In the genomic region with DNA sequence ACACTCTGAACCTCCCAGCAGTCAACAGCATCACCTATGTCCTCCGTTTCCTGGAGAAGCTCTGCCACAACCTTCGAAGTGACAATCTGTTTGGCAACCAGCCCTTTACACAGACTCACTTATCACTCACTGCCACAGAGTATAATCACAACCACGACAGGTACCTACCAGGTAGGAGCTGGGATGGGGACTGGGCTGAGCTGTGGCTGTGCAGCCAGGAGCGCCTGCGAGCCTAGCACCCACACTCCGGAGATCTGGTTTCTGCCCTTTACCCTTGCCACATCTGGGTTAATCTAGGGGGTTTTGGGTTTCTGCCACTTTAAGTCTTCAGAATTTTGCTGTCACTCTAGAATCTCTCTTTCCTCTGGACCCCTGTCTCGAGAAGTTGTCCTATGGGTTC, we compare ENCODE assay signal across 23 mouse cellular contexts. TPM values are rescaled to one million over a fixed set of nuclear protein-coding genes. Genes with fewer than 3 reads are reported as not detected.
DNase-seq lines count a peak whose midpoint lies in the region; ATAC-seq and TF ChIP-seq lines count a peak whose summit lies in the region.
"Had no signal": no experiment of that assay in that cellular context is flagged by ENCODE, and none has a peak within 500 bp of the region (broad histone marks: within the 10 kb centered on the region; RNA-seq: fewer than 3 reads in every experiment).

No protein-coding gene starts in this region.

- peaks cover 8% of the 10 kb centered on the region; the same call in 1 of the 2 replicates for H3K36me3 ChIP-seq in lung, postnatal 0 days (ENCODE audit: insufficient read depth, low read length)
- H3K36me3 ChIP-seq in intestine, embryonic 15.5 days = peaks cover 16% of the 10 kb centered on the region; the same call in 1 of the 2 replicates
- H3K36me3 ChIP-seq in stomach, embryonic 16.5 days (ENCODE audit: control insufficient read depth, insufficient read depth, low read length) = 0 out of 2 replicates have a peak, but pooled peaks cover 3% of the 10 kb centered on the region

- ATAC-seq in lung, postnatal 0 days = 0 out of 2 replicates have a peak, but pooled peaks have one; percentile 14
- peak; percentile 74; the same call in 1 of the 2 replicates for ATAC-seq in intestine, embryonic 15.5 days
- peak; percentile 66 for ATAC-seq in stomach, embryonic 16.5 days (ENCODE audit: insufficient read depth, low FRiP score)
- ATAC-seq: forebrain, embryonic 16.5 days had no signal

- no peak for DNase-seq in gastrocnemius, adult 2 months
- no peak for DNase-seq in gastrocnemius, adult 8-10 months (ENCODE audit: low spot score in 2 of 2)
- DNase-seq in lung, postnatal 0 days (ENCODE audit: low spot score) = no peak
- no peak for DNase-seq in lung, postnatal 10 days
- no peak for DNase-seq in heart, adult 18-20 months
- no peak for DNase-seq in layer of hippocampus, adult 8-10 months (ENCODE audit: low spot score in 2 of 2)
- DNase-seq: cerebellum, adult 2 months; heart, postnatal 36 days; thymus, adult 2 months had no signal

- H3K27ac ChIP-seq in gastrocnemius, adult 2 months = peak overlapping the region; percentile 4; the same call in 1 of the 2 replicates
- peak overlapping the region; percentile 70 for H3K27ac ChIP-seq in lung, postnatal 0 days (ENCODE audit: low read length)
- peak overlapping the region; percentile 76 for H3K27ac ChIP-seq in intestine, embryonic 15.5 days
- peak overlapping the region; percentile 97 for H3K27ac ChIP-seq in stomach, embryonic 16.5 days (ENCODE audit: low read length)
- H3K27ac ChIP-seq: heart, embryonic 13.5 days; hindbrain, embryonic 15.5 days; layer of hippocampus, adult 2 months; limb, embryonic 15.5 days; liver, embryonic 15.5 days; midbrain, embryonic 12.5 days; neural tube, embryonic 13.5 days had no signal

- 84% methylated on average over 7 of the region's 7 CpGs for whole genome bisulfite sequencing in lung, postnatal 0 days
- 78% methylated on average over 7 of the region's 7 CpGs for WGBS in intestine, embryonic 15.5 days
- WGBS in stomach, embryonic 16.5 days = 70% methylated on average over 7 of the region's 7 CpGs

- no peaks in the 10 kb centered on the region; the same call in 1 of the 2 replicates for H3K4me1 ChIP-seq in lung, postnatal 0 days (ENCODE audit: insufficient read depth, low read depth, low read length)
- H3K4me1 ChIP-seq in intestine, embryonic 15.5 days (replicated peaks) = no peaks in the 10 kb centered on the region; the same call in 1 of the 2 replicates
- no peaks in the 10 kb centered on the region; the same call in 1 of the 2 replicates for H3K4me1 ChIP-seq in stomach, embryonic 16.5 days (ENCODE audit: control insufficient read depth, insufficient read depth, low read length)
- H3K4me1 ChIP-seq: heart, embryonic 13.5 days; hindbrain, embryonic 15.5 days; limb, embryonic 15.5 days; liver, embryonic 15.5 days; midbrain, embryonic 12.5 days; neural tube, embryonic 13.5 days had no signal

- no peak overlapping the region for H3K4me3 ChIP-seq in gastrocnemius, adult 2 months
- H3K4me3 ChIP-seq in lung, postnatal 0 days (ENCODE audit: low read depth, low read length) = no peak overlapping the region
- peak overlapping the region; percentile 0; the same call in 1 of the 2 replicates for H3K4me3 ChIP-seq in intestine, embryonic 15.5 days (replicated peaks)
- H3K4me3 ChIP-seq in stomach, embryonic 16.5 days (replicated peaks; ENCODE audit: low read length) = peak overlapping the region; percentile 34
- H3K4me3 ChIP-seq: heart, embryonic 13.5 days; hindbrain, embryonic 15.5 days; layer of hippocampus, adult 2 months; limb, embryonic 15.5 days; liver, embryonic 15.5 days; midbrain, embryonic 12.5 days; neural tube, embryonic 13.5 days had no signal

- no peak for TF ChIP-seq CTCF in gastrocnemius, adult 2 months (IDR thresholded peaks at IDR 0.05)
- no peak for TF ChIP-seq CTCF in lung, postnatal 0 days (IDR thresholded peaks at IDR 0.05)

- no peak overlapping the region for H3K9ac ChIP-seq in lung, postnatal 0 days (replicated peaks; ENCODE audit: low read depth)
- H3K9ac ChIP-seq in intestine, embryonic 15.5 days = no peak overlapping the region
- H3K9ac ChIP-seq in stomach, embryonic 16.5 days (ENCODE audit: low read length) = peak overlapping the region; percentile 65
- H3K9ac ChIP-seq: heart, embryonic 13.5 days; hindbrain, embryonic 15.5 days; limb, embryonic 15.5 days; liver, embryonic 15.5 days; midbrain, embryonic 12.5 days; neural tube, embryonic 13.5 days had no signal

- H3K9me3 ChIP-seq in lung, postnatal 0 days (ENCODE audit: low read length) = no peaks in the 10 kb centered on the region
- H3K9me3 ChIP-seq in intestine, embryonic 15.5 days = no peaks in the 10 kb centered on the region
- H3K9me3 ChIP-seq in stomach, embryonic 16.5 days (replicated peaks; ENCODE audit: control insufficient read depth, low read length) = no peaks in the 10 kb centered on the region
- H3K9me3 ChIP-seq: heart, embryonic 13.5 days; hindbrain, embryonic 15.5 days; limb, embryonic 15.5 days; liver, embryonic 15.5 days; midbrain, embryonic 12.5 days; neural tube, embryonic 13.5 days had no signal

- TF ChIP-seq EP300 in lung, postnatal 0 days (IDR thresholded peaks at IDR 0.05) = no peak

- intact Hi-C loops in gastrocnemius, adult 2 months (cut with DNase I) = no loop called here

- no peak overlapping the region for H3K4me2 ChIP-seq in lung, postnatal 0 days (replicated peaks; ENCODE audit: low read depth, low read length)
- peak overlapping the region; percentile 32 for H3K4me2 ChIP-seq in intestine, embryonic 15.5 days (replicated peaks)
- H3K4me2 ChIP-seq in stomach, embryonic 16.5 days (ENCODE audit: low read depth, low read length) = peak overlapping the region; percentile 41; the same call in 1 of the 2 replicates
- H3K4me2 ChIP-seq: heart, embryonic 13.5 days; hindbrain, embryonic 15.5 days; limb, embryonic 15.5 days; liver, embryonic 15.5 days; midbrain, embryonic 12.5 days; neural tube, embryonic 13.5 days had no signal

- H3K27me3 ChIP-seq in lung, postnatal 0 days (replicated peaks; ENCODE audit: insufficient read depth, low read length) = no peaks in the 10 kb centered on the region
- H3K27me3 ChIP-seq in intestine, embryonic 15.5 days (replicated peaks) = no peaks in the 10 kb centered on the region
- no peaks in the 10 kb centered on the region for H3K27me3 ChIP-seq in stomach, embryonic 16.5 days (ENCODE audit: control insufficient read depth, insufficient read depth, low read length)
- H3K27me3 ChIP-seq: CH12.LX; heart, embryonic 13.5 days; hindbrain, embryonic 15.5 days; limb, embryonic 15.5 days; liver, embryonic 15.5 days; midbrain, embryonic 12.5 days; neural tube, embryonic 13.5 days had no signal

RNA-seq across cellular contexts. Expression of gene Slfnl1, which starts 15.1 kb away (rescaled TPM):
- total RNA-seq in gastrocnemius, adult 2 months (2021) = under 1 TPM in 1 of 2 experiments, not detected in 1; 0.42 TPM
- under 1 TPM in 2 of 4 experiments, not detected in 2; 0.24 to 0.27 TPM for total RNA-seq in gastrocnemius, adult 8-10 months (2022)
- 0.10 TPM in 1 of 2 replicates, not detected in the other for polyA plus RNA-seq in lung, postnatal 0 days (2015; fragmentation: Nextera tagmentation; extraction: Ambion mirVana)
- polyA plus RNA-seq in intestine, embryonic 15.5 days (2015; fragmentation: Nextera tagmentation; extraction: Ambion mirVana) = not detected in 2 replicates
- polyA plus RNA-seq in stomach, embryonic 16.5 days (2015; fragmentation: Nextera tagmentation; extraction: Ambion mirVana) = not detected in 2 replicates
- not detected for total RNA-seq in heart, adult 18-20 months (2021)
- under 1 TPM in 3 of 4 experiments, not detected in 1; 0.43 to 0.70 (median 0.68) TPM for total RNA-seq in layer of hippocampus, adult 8-10 months (2022)
- total RNA-seq: granulocyte monocyte progenitor cell, adult 5-6 weeks; heart, postnatal 36 days; left cerebral cortex, postnatal 36 days had no signal
- polyA plus RNA-seq: embryonic facial prominence, embryonic 11.5 days; forebrain, embryonic 16.5 days; limb, embryonic 15.5 days; liver, embryonic 15.5 days; neural tube, embryonic 13.5 days had no signal

RNA-seq across cellular contexts. Expression of gene Ctps, which starts 53.2 kb away (rescaled TPM):
- 10 to 100 TPM; 13.1 to 14.4 TPM for total RNA-seq in gastrocnemius, adult 2 months (2021)
- 10 to 100 TPM; 13.2 to 14.6 (median 13.9) TPM for total RNA-seq in gastrocnemius, adult 8-10 months (2022)
- polyA plus RNA-seq in lung, postnatal 0 days (2015; fragmentation: Nextera tagmentation; extraction: Ambion mirVana) = 38.5 and 65.1 TPM in 2 replicates
- polyA plus RNA-seq in intestine, embryonic 15.5 days (2015; fragmentation: Nextera tagmentation; extraction: Ambion mirVana) = 68.1 and 72.6 TPM in 2 replicates
- polyA plus RNA-seq in stomach, embryonic 16.5 days (2015; fragmentation: Nextera tagmentation; extraction: Ambion mirVana) = 63.2 and 63.8 TPM in 2 replicates
- 10 to 100 TPM; 25.9 to 28.0 TPM for total RNA-seq in heart, adult 18-20 months (2021)
- total RNA-seq in layer of hippocampus, adult 8-10 months (2022) = 10 to 100 TPM; 33.3 to 35.5 (median 35.2) TPM

Comparison
In these comparisons a context has a peak if more than half of its experiments do, and no peak if none do; other contexts are left out.
1. H3K27ac ChIP-seq: peak in every context shown above with its lines; median percentile 97 in stomach, embryonic 16.5 days; 76 in intestine, embryonic 15.5 days; 70 in lung, postnatal 0 days; 4 in gastrocnemius, adult 2 months.
2. H3K4me3 ChIP-seq: peak in intestine, embryonic 15.5 days (single experiment) and stomach, embryonic 16.5 days (single experiment); none in gastrocnemius, adult 2 months (single experiment) and lung, postnatal 0 days (single experiment).
3. ATAC-seq: peak in every context shown above with its lines; median percentile 74 in intestine, embryonic 15.5 days; 66 in stomach, embryonic 16.5 days; 14 in lung, postnatal 0 days.